Mouse (Mus musculus): ENCODE results near the gene Tfdp1. TPM values are rescaled to one million over a fixed set of nuclear protein-coding genes. Genes with fewer than 3 reads are reported as not detected.

The Tfdp1 gene
- polyA plus RNA-seq, 1 experiment from 2014 or later = 169 TPM

DNA sequence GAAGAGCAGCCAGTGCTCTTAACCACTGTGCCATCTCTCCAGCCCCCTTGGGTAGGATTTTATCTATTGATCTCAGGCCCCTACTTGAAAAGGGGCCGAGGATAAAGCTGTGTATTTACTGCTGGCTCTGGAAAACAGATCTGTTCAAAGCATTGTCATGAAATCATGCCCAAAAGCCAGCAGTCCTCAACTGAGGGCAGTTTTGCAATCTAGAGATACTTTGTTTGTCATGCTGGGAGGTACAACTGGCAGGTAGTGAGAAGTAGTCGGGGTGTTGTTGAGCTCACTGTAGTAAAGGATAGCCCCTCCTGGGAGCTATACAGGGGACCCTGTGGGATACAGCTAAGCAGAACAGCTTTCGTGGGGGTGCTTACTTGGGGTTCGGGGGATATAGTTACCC is 15.3 kb downstream of the Tfdp1 start:
- Histone ChIP-seq H3K9ac (no peak overlapping the region), H3K4me2 (no peak overlapping the region), H3K36me3 (peaks cover 99% of the 10 kb centered on the region), H3K4me1 (no peaks in the 10 kb centered on the region), H3K27me3 (no peaks in the 10 kb centered on the region), H3K4me3 (replicated peaks) (no peak overlapping the region), H3K27ac (no peak overlapping the region), H3K9me3 (replicated peaks) (no peaks in the 10 kb centered on the region)
- ATAC-seq (replicated peaks; ENCODE audit: low FRiP score) = no peak
- 82% methylated on average over 4 of the region's 4 CpGs for WGBS

DNA sequence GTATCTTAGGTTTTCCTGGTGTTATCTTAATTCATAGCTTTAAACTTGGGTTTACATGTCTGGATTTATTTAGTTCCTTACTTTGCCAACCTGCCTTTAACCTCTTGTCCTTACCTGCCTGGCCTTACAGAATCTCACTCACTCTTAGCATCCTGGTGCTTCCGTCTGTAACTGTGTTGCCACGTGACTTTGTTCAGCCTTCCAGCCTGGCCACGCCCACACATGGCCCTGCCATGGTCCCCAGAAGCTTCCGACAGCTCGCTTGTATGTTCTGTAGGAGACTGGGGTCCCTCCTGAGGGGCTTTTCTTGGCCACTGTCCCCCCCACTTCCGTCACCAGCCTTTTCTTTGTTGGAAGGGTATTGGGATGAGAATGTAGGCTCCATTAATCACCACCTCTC is 17.7 kb downstream of the Tfdp1 start:
- Histone ChIP-seq H3K4me3 (replicated peaks) (no peak overlapping the region), H3K36me3 (peaks cover 99% of the 10 kb centered on the region), H3K9me3 (replicated peaks) (no peaks in the 10 kb centered on the region), H3K9ac (no peak overlapping the region), H3K27me3 (no peaks in the 10 kb centered on the region), H3K4me2 (no peak overlapping the region), H3K4me1 (no peaks in the 10 kb centered on the region), H3K27ac (no peak overlapping the region)
- 72% methylated on average over 6 of the region's 6 CpGs for WGBS
- ATAC-seq (replicated peaks; ENCODE audit: low FRiP score) = no peak

DNA sequence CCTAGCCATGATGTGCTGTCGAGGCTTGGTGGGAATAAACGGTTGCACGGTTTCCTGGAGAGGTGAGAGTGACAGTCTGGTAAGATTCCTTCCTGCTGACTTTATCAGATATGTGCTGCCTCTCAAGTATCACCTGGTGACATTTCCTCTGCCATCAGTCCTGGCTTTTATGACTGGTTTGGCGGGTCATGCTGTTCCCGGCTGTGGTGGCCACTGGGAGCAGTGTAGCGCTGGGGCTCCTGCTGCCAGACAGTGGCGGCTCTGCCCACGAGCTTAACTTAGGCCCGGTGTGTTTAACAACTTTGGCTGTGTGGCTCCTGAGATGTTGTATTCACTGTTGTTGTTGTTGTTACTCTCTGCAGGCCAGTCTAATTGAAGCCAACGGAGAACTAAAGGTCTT is 18.1 kb downstream of the Tfdp1 start:
- Histone ChIP-seq H3K9me3 (replicated peaks) (no peaks in the 10 kb centered on the region), H3K4me1 (no peaks in the 10 kb centered on the region), H3K4me3 (replicated peaks) (no peak overlapping the region), H3K36me3 (peaks cover 99% of the 10 kb centered on the region), H3K9ac (no peak overlapping the region), H3K4me2 (no peak overlapping the region), H3K27ac (no peak overlapping the region), H3K27me3 (no peaks in the 10 kb centered on the region)
- no peak for ATAC-seq (replicated peaks; ENCODE audit: low FRiP score)
- WGBS = 60% methylated on average over 10 of the region's 10 CpGs

DNA sequence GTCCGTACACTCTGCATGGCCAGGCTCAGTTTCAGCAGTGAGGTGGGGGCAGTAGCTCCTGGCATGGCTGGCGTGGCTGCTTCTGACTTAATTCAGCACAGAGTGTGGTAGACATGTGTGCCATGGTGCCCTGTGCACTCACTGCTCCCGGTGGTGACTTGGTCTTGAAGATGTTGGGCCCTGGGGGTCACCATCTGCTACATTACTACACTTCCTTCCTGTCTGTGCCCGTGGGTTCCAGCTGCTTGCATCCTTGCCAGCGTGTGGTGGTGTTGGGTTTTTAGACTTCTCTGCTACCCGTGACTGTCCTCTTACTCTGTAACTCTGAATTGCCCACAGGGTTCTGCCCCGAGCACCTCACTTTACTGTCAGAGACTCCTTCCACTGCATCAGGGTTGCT is 21.7 kb downstream of the Tfdp1 start:
- no peak for ATAC-seq (replicated peaks; ENCODE audit: low FRiP score)
- no peak overlapping the region for H3K4me2 ChIP-seq
- 88% methylated on average over 7 of the region's 7 CpGs for WGBS

DNA sequence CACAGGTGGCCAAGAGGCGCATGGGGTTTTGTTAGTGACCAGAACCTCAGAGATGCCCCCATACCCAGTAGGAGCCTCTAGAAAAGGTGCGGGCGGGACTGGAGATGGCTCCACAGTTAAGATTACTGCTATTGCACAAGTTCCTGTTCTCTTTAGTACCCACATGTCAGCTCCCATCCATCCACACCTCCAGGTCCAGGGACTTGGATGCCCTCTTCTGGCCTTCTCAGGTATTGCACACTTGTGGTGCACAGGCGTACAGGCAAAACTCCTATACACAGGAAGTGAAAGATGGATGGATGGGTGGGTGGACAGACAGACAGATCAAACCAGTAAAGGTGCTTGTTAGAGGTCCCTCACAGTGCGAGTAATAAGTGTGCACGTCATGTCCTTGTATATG is 23.3 kb downstream of the Tfdp1 start:
- H3K9me3 ChIP-seq (replicated peaks) = no peaks in the 10 kb centered on the region
- no peaks in the 10 kb centered on the region for H3K27me3 ChIP-seq
- no peak overlapping the region for H3K4me3 ChIP-seq (replicated peaks)
- H3K9ac ChIP-seq = no peak overlapping the region
- H3K4me1 ChIP-seq = no peaks in the 10 kb centered on the region
- H3K4me2 ChIP-seq = no peak overlapping the region
- WGBS = 97% methylated on average over 6 of the region's 6 CpGs
- peaks cover 98% of the 10 kb centered on the region for H3K36me3 ChIP-seq
- no peak overlapping the region for H3K27ac ChIP-seq
- ATAC-seq (replicated peaks; ENCODE audit: low FRiP score) = no peak

More for the DNA sequence above, 21.7 kb downstream of the Tfdp1 start:
- Histone ChIP-seq H3K9me3 (replicated peaks) (no peaks in the 10 kb centered on the region), H3K27ac (no peak overlapping the region), H3K4me3 (replicated peaks) (no peak overlapping the region), H3K9ac (no peak overlapping the region), H3K4me1 (no peaks in the 10 kb centered on the region), H3K36me3 (peaks cover 98% of the 10 kb centered on the region), H3K27me3 (no peaks in the 10 kb centered on the region)

DNA sequence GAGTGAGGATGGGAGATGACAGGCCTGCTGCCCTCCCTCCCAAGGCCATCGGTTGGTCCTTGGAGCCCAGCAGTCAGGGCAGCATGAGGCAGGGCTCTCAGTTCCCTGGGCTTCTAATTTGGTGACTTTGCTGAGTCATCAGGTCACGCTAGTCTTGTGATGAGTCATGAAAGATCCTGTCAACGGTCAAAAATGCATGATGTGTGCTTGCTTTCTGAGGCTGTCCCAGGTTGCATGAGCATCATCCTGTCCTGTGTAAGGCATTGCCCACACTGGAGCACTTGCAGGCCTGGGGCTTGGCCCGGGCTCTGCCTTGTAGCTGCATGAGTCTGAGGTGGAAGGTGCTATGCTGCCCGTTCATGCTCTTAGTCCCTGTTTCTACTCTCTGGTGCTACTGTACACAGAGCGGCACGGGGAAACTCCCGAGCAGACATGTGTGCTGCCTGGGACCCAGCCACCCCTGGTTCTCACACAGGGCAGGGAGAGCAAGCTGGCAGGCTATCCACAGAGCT is 34.7 kb downstream of the Tfdp1 start:
- Histone ChIP-seq H3K9ac (no peak overlapping the region), H3K4me1 (no peaks in the 10 kb centered on the region), H3K9me3 (replicated peaks) (no peaks in the 10 kb centered on the region), H3K27me3 (no peaks in the 10 kb centered on the region), H3K27ac (no peak overlapping the region), H3K4me3 (replicated peaks) (no peak overlapping the region), H3K4me2 (no peak overlapping the region), H3K36me3 (peaks cover 93% of the 10 kb centered on the region)
- ATAC-seq (replicated peaks; ENCODE audit: low FRiP score) = no peak
- 90% methylated on average over 8 of the region's 8 CpGs for WGBS

DNA sequence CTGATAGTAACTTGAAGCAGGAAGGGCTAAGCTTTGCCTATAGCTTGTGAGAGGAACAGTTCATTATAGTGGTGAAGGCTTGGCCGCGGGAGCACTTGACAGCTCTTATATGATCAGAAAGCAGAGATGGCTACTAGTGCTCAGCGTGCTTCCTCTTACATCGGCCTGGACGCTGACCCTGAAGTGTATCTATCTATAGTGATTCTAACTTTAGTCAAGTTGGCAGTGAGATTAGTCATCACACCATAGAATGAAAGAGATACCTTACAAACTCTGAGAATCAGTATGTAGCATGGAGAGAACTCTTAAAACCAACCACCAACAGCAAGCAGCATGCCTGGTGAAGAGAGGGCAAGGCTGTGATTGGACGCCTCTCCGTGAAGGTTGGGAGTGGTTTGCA is 43.1 kb downstream of the Tfdp1 start:
- H3K27ac ChIP-seq = no peak overlapping the region
- ATAC-seq (replicated peaks; ENCODE audit: low FRiP score) = no peak
- H3K4me1 ChIP-seq = peaks cover 5% of the 10 kb centered on the region
- no peak overlapping the region for H3K4me2 ChIP-seq
- H3K4me3 ChIP-seq (replicated peaks) = no peak overlapping the region
- WGBS = 89% methylated on average over 7 of the region's 7 CpGs
- H3K27me3 ChIP-seq = no peaks in the 10 kb centered on the region
- H3K9ac ChIP-seq = no peak overlapping the region
- peaks cover 37% of the 10 kb centered on the region for H3K36me3 ChIP-seq
- H3K9me3 ChIP-seq (replicated peaks) = no peaks in the 10 kb centered on the region

DNA sequence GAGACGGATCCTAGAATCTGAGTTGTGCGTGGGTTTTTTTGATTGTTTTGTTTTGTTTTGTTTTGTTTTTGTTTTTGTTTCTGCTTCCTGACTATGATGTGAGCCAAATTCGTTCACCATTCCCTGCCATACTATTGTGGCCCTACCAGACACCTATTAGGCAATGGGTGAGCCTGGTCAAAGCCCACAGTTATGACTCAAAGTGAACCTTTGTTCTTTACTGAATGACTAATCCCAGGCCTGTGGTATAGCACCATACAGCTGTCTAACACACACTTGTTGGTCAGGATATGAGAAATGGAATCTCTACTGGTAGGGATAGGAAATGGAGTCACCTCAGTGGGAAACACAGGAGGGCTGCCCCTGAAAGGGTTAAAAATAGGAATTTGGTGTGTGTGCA is 44.0 kb downstream of the Tfdp1 start:
- Histone ChIP-seq H3K4me2 (no peak overlapping the region), H3K27ac (no peak overlapping the region), H3K9me3 (replicated peaks) (no peaks in the 10 kb centered on the region), H3K27me3 (no peaks in the 10 kb centered on the region), H3K4me1 (peaks cover 6% of the 10 kb centered on the region), H3K36me3 (peaks cover 28% of the 10 kb centered on the region), H3K4me3 (replicated peaks) (no peak overlapping the region), H3K9ac (no peak overlapping the region)
- WGBS = 89% methylated on average over 3 of the region's 3 CpGs
- no peak for ATAC-seq (replicated peaks; ENCODE audit: low FRiP score)

DNA sequence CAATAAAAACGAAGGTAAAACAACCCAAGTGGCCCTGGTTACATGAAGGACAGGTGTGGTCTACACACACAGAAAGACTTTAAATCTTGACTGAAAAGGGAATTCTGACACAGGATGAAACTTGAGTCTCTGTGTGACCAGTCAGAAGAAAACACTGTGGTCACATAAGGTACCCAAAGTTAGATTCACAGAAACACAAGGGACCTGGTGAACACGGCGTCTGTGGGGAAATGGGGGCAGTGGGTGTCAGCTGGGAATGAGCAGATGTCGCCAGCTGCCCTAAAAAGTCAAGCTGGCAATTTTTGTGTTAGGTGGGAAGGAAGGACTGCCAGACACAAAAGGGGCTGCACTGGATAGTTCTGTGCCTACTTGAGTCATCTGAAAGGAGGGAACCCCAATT is 44.4 kb downstream of the Tfdp1 start:
- Histone ChIP-seq H3K4me3 (replicated peaks) (no peak overlapping the region), H3K27ac (no peak overlapping the region), H3K4me2 (no peak overlapping the region), H3K9ac (no peak overlapping the region), H3K36me3 (peaks cover 26% of the 10 kb centered on the region), H3K27me3 (no peaks in the 10 kb centered on the region), H3K9me3 (replicated peaks) (no peaks in the 10 kb centered on the region), H3K4me1 (peaks cover 6% of the 10 kb centered on the region)
- ATAC-seq (replicated peaks; ENCODE audit: low FRiP score) = no peak
- 93% methylated on average over 4 of the region's 4 CpGs for WGBS

DNA sequence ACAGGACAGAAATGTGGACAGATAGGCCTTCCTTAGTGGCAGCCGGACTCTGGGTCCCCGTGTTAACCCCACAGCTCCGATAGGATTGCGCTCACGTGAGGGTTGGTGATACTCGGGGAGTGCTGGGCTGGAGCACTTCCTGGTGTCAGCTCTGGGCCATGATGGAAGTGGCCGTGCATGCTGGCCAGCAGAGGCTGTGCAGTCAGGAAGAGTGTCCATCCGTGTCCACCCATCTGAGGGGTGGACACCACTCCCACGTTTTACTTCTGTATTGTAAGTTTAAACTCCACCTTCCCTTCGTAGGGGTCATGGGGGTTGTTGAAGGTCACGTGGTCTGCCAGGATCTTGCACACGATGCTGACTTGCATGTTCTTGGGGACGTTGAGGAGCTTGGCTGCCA is 47.8 kb downstream of the Tfdp1 start:
- Histone ChIP-seq H3K27me3 (no peaks in the 10 kb centered on the region), H3K9ac (no peak overlapping the region), H3K27ac (no peak overlapping the region), H3K4me3 (replicated peaks) (no peak overlapping the region), H3K9me3 (replicated peaks) (no peaks in the 10 kb centered on the region), H3K4me1 (peaks cover 6% of the 10 kb centered on the region), H3K36me3 (no peaks in the 10 kb centered on the region), H3K4me2 (no peak overlapping the region)
- 45% methylated on average over 13 of the region's 13 CpGs for WGBS
- peak; percentile 49; the same call in 1 of the 2 replicates for ATAC-seq (replicated peaks; ENCODE audit: low FRiP score)

DNA sequence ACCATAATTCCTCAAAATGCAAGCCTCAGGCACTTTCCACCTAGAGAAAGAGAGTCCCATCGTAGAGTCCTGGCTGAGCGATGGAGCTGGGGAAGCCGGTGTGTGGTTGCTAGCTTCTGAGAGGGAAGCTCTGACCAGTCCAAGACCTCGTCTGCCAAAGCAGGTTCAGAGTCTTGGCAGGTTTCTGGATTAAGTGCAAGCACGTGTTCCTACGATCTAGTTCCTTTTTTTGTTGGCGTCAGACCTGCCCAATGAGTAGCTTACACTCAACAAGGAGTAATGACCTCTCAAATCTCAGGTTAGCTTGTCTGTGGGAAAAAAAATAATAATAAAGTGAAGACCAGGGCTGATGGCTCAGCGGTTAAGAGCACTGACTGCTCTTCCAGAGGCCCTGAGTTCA is 49.2 kb downstream of the Tfdp1 start:
- Histone ChIP-seq H3K4me2 (no peak overlapping the region), H3K9ac (no peak overlapping the region), H3K36me3 (no peaks in the 10 kb centered on the region), H3K4me3 (replicated peaks) (no peak overlapping the region), H3K4me1 (peaks cover 6% of the 10 kb centered on the region), H3K9me3 (replicated peaks) (no peaks in the 10 kb centered on the region), H3K27me3 (no peaks in the 10 kb centered on the region), H3K27ac (no peak overlapping the region)
- WGBS = 79% methylated on average over 8 of the region's 8 CpGs
- no peak for ATAC-seq (replicated peaks; ENCODE audit: low FRiP score)

DNA sequence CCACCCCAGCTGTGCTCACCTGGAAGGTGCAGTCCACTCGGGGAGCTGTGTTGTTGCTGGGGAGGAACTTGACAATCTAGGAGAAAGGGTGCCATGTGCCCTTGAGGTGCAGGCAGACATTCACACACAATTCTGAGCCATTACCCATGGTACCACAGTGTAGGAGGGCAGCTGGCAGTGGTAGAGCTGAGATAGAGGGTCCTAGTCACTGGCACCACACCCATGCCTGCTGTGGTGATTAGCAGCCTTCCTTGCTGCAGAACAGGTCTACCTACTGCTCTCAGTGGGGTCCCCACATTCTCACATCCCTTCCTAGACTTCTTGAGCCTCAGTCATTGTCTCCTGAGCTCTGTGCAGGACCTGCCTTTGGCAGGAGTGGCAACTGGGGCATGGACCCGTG is 50.2 kb downstream of the Tfdp1 start:
- H3K4me1 ChIP-seq = peaks cover 6% of the 10 kb centered on the region

DNA sequence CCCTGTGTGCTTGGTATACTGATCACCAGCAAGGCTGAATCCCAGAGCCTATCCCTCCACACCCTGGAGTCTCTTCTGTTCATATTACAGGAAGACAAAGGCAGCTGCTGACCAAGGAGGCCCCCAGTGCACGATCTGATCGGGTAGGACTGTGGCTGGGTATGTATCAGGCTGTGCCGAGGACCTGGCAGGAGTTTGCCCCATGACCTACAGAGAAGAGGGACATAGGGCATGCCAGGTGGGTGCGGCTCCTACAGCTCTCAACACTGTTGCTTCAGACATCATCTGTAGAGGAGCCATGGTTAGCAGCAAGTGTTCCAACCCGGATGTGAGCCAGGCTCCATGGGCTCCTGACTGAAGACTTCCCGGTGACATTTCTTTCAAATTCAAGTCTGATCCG is 55.3 kb downstream of the Tfdp1 start:
- no peaks in the 10 kb centered on the region for H3K4me1 ChIP-seq
- no peaks in the 10 kb centered on the region for H3K27me3 ChIP-seq
- no peak overlapping the region for H3K9ac ChIP-seq
- ATAC-seq (replicated peaks; ENCODE audit: low FRiP score) = no peak
- no peak overlapping the region for H3K4me3 ChIP-seq (replicated peaks)
- H3K27ac ChIP-seq = no peak overlapping the region
- WGBS = 92% methylated on average over 7 of the region's 7 CpGs
- H3K4me2 ChIP-seq = no peak overlapping the region
- no peaks in the 10 kb centered on the region for H3K36me3 ChIP-seq
- no peaks in the 10 kb centered on the region for H3K9me3 ChIP-seq (replicated peaks)

More for the DNA sequence above, 50.2 kb downstream of the Tfdp1 start:
- 85% methylated on average over 2 of the region's 2 CpGs for WGBS
- no peak overlapping the region for H3K9ac ChIP-seq
- no peaks in the 10 kb centered on the region for H3K9me3 ChIP-seq (replicated peaks)
- H3K27ac ChIP-seq = no peak overlapping the region
- no peak overlapping the region for H3K4me3 ChIP-seq (replicated peaks)
- H3K36me3 ChIP-seq = no peaks in the 10 kb centered on the region
- H3K4me2 ChIP-seq = no peak overlapping the region
- no peaks in the 10 kb centered on the region for H3K27me3 ChIP-seq
- ATAC-seq (replicated peaks; ENCODE audit: low FRiP score) = no peak

Measured in kidney, embryonic 15.5 days (tissue).